Mouse (Mus musculus) liver, embryonic 16.5 days (tissue): ENCODE measurements around the gene Hus1. TPM values are rescaled to one million over a fixed set of nuclear protein-coding genes. Genes with fewer than 3 reads are reported as not detected.

Experiments used
- ATAC-seq: fragments of 200-750 bp; cut with Nextera tagmentation; 2 replicates; pipeline ENCODE4 v1.8.0; 2017; ENCODE audit warnings: low read depth, mild to moderate bottlenecking, moderate number of reproducible peaks, moderate library complexity
- H3K27ac ChIP-seq: fragments of 300-500 bp; sonication (generic); 2 replicates; pipeline ENCODE4 v1.5.1; 2014; ENCODE audit warnings: mild to moderate bottlenecking, low read length
- H3K27me3 ChIP-seq: fragments of 300-500 bp; sonication (generic); 2 replicates; pipeline ENCODE4 v1.6.1; 2014; ENCODE audit warnings: low read depth, low read length, mixed read lengths; ENCODE audit not compliant: control insufficient read depth, insufficient read depth
- H3K36me3 ChIP-seq: fragments of 300-500 bp; sonication (generic); 2 replicates; pipeline ENCODE4 v1.6.1; 2014; ENCODE audit warnings: mild to moderate bottlenecking; ENCODE audit not compliant: control insufficient read depth, insufficient read depth
- H3K4me1 ChIP-seq: fragments of 300-500 bp; sonication (generic); 2 replicates; pipeline ENCODE4 v1.6.1; 2014; ENCODE audit warnings: low read depth, low read length, mixed read lengths; ENCODE audit not compliant: control insufficient read depth
- H3K4me2 ChIP-seq: fragments of 300-500 bp; sonication (generic); 2 replicates; pipeline ENCODE4 v1.6.1; 2014; ENCODE audit warnings: low read depth, low read length, mixed read lengths
- H3K4me3 ChIP-seq: fragments of 300-500 bp; sonication (generic); 2 replicates; pipeline ENCODE4 v1.5.1; 2014; ENCODE audit warnings: low read depth, mild to moderate bottlenecking, low read length
- H3K9ac ChIP-seq: fragments of 300-500 bp; sonication (generic); 2 replicates; pipeline ENCODE4 v1.6.1; 2014; ENCODE audit warnings: low read depth, low read length
- H3K9me3 ChIP-seq: fragments of 300-500 bp; sonication (generic); replicated peaks from 2 replicates; pipeline ENCODE4 v1.6.1; 2016; ENCODE audit warnings: low read length; ENCODE audit not compliant: control insufficient read depth
- WGBS: fragments of 180-500 bp; shearing (Covaris S2); extraction: QIAGEN DNeasy Blood & Tissue Kit; methylation state at CpG from one replicate; pipeline ENCODE4 v1.1.7; 2014; ENCODE audit not compliant: insufficient replicate concordance; 5-methylcytosine and 5-hydroxymethylcytosine counted together
- polyA plus RNA-seq: library from polyadenylated mRNA; unstranded; fragments of >200 nt; fragmentation: Nextera tagmentation; extraction: Ambion mirVana; gene quantifications from 2 replicates; pipeline ENCODE4 v1.2.1, GENCODE M21; 2015

Gene Hus1
- polyA plus RNA-seq, 1 experiment from 2014 or later, result 6.6 TPM

GRCm38 (mm10) chr11:9047044-9047443 lies 36.1 kb upstream of the Hus1 start:
- Histone ChIP-seq H3K27ac (no peak overlapping the region), H3K9ac (no peak overlapping the region), H3K4me3 (no peak overlapping the region), H3K9me3 (no peaks in the 10 kb centered on the region), H3K4me1 (no peaks in the 10 kb centered on the region; the same call in 1 of the 2 replicates), H3K4me2 (no peak overlapping the region), H3K27me3 (no peaks in the 10 kb centered on the region; the same call in 1 of the 2 replicates), H3K36me3 (no peaks in the 10 kb centered on the region)
- WGBS, result 59% methylated on average over 5 of the region's 5 CpGs
- ATAC-seq, result no peak

DNA sequence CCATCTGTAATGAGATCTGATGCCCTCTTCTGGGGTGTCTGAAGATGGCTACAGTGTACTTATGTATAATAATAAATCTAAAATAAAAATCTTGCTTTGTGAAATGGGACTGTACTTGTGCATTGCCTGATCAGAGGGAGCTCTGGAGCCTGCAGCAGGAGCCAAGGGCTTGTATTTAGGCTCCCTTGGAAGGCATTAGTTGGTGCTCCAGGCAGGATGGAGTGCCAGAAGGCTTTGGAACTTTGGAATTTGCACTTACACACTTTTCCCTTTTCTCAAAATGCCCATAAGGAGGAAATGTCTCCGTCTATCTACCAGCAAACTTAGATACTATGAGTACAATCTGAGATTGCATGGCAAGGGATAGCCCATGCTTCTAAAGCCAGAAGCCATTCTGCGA lies 35.6 kb upstream of the Hus1 start:
- 69% methylated on average over 2 of the region's 2 CpGs for WGBS
- H3K27ac ChIP-seq, result no peak overlapping the region
- no peak for ATAC-seq
- H3K4me2 ChIP-seq, result no peak overlapping the region
- no peak overlapping the region for H3K4me3 ChIP-seq
- H3K27me3 ChIP-seq, result no peaks in the 10 kb centered on the region; the same call in 1 of the 2 replicates
- no peaks in the 10 kb centered on the region; the same call in 1 of the 2 replicates for H3K4me1 ChIP-seq
- H3K9ac ChIP-seq, result no peak overlapping the region
- H3K9me3 ChIP-seq, result no peaks in the 10 kb centered on the region
- no peaks in the 10 kb centered on the region for H3K36me3 ChIP-seq

DNA sequence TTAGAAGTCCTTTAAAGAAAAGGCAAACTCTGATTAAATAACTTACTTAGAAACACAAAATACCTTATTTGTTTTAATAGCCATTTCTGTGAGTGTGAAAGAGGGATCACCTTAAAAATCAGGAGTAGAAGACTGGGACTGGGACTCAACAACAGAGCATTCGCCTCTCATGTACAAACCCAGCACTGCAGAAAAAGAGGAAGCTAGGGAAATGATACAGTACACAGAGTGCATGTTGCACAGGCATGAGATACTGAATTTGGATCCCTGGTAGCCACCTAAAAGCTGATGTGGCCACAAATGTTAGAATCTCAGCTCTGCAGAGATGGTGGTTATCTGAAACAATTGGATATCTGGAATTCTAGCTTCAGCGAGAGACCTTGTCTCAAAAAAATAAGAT lies 20.5 kb upstream of the Hus1 start:
- H3K4me1 ChIP-seq, result no peaks in the 10 kb centered on the region
- WGBS, result 41% methylated on average over 2 of the region's 2 CpGs
- H3K27ac ChIP-seq, result no peak overlapping the region
- no peak overlapping the region for H3K4me2 ChIP-seq
- no peak overlapping the region for H3K9ac ChIP-seq
- H3K9me3 ChIP-seq, result no peaks in the 10 kb centered on the region
- H3K27me3 ChIP-seq, result no peaks in the 10 kb centered on the region
- no peak for ATAC-seq
- no peaks in the 10 kb centered on the region for H3K36me3 ChIP-seq
- H3K4me3 ChIP-seq, result no peak overlapping the region

- Histone ChIP-seq H3K4me2 (no peak overlapping the region), H3K4me3 (no peak overlapping the region), H3K27ac (no peak overlapping the region), H3K9me3 (no peaks in the 10 kb centered on the region), H3K36me3 (no peaks in the 10 kb centered on the region), H3K27me3 (no peaks in the 10 kb centered on the region), H3K9ac (no peak overlapping the region), H3K4me1 (no peaks in the 10 kb centered on the region)
- no peak for ATAC-seq
- WGBS, result 64% methylated on average over 3 of the region's 3 CpGs
Observed at GRCm38 (mm10) chr11:9025211-9025610, 14.2 kb upstream of the Hus1 start.

DNA sequence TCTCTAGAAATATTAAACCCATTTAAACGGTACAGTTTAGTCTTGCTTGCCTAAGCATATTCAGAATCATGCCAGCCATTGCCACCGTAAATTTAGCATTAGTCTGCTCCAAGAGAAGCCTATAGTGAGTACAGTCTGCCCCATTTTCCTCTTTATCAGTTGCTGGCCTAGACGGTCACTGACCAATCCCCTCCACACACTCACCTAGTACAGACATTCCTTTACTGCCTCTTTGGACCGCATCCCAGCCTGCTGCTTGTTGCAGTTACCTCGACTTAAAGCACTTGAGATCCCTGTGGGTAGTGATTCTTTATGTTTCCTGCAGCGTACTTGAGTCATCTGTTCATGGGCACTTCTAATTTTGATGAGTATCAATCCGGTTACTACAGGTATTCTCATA lies 13.8 kb upstream of the Hus1 start:
- Histone ChIP-seq H3K9me3 (no peaks in the 10 kb centered on the region), H3K27me3 (no peaks in the 10 kb centered on the region), H3K4me1 (no peaks in the 10 kb centered on the region), H3K4me3 (no peak overlapping the region), H3K36me3 (no peaks in the 10 kb centered on the region), H3K9ac (no peak overlapping the region), H3K27ac (no peak overlapping the region), H3K4me2 (no peak overlapping the region)
- 62% methylated on average over 7 of the region's 7 CpGs for WGBS
- no peak for ATAC-seq

- ATAC-seq, result no peak
- Histone ChIP-seq H3K4me1 (no peaks in the 10 kb centered on the region), H3K27me3 (no peaks in the 10 kb centered on the region), H3K36me3 (no peaks in the 10 kb centered on the region), H3K4me2 (no peak overlapping the region), H3K9ac (no peak overlapping the region), H3K27ac (no peak overlapping the region), H3K9me3 (no peaks in the 10 kb centered on the region), H3K4me3 (no peak overlapping the region)
- WGBS, result 73% methylated on average over 5 of the region's 5 CpGs
Observed at GRCm38 (mm10) chr11:9020207-9020606, 9.2 kb upstream of the Hus1 start.

DNA sequence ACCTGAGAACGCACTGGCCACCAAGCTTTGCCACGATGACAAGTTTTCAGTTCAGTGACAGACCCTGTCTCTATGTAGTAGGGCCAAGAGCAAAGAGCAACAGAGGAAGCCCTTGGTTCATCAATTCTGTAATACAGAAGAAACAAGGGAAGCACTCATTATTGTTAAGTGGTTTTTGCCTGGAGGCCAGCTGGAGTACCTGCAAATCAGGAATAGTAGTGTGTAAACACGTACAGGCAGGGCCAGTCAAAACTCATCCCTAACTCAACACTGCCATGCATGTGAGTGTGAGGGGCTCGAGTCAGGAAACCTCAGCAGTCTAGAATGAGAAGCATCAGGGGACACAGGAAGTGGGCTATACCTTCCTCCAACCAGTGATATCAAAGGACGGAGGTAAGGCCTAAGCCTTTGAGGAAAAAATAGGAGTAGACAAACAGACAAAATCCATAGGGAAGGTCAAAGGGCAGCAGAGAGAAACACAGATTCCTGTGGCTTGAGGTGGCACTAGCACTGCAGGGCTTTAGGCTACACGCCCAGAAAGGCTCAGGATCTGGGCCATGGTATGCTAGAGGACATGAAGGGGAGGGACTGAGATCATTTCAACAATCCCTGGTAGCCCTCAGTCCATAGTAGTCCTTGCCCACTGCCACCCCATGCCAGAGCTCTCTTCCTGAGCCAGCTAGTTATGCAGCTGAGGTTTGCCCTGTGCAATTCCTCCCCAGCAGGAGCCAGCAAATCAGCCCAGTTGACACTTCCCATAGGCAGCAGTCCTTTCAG lies 7.7 kb upstream of the Hus1 start:
- no peak for ATAC-seq

GRCm38 (mm10) chr11:9014740-9015139 lies 3.7 kb upstream of the Hus1 start:
- no peaks in the 10 kb centered on the region for H3K36me3 ChIP-seq
- no peak for ATAC-seq
- no peak overlapping the region for H3K9ac ChIP-seq
- WGBS, result 68% methylated on average over 3 of the region's 3 CpGs
- H3K4me1 ChIP-seq, result peaks cover 6% of the 10 kb centered on the region
- no peak overlapping the region for H3K4me3 ChIP-seq
- no peaks in the 10 kb centered on the region for H3K9me3 ChIP-seq
- H3K4me2 ChIP-seq, result no peak overlapping the region
- no peaks in the 10 kb centered on the region for H3K27me3 ChIP-seq
- no peak overlapping the region for H3K27ac ChIP-seq

More for the DNA sequence above, 7.7 kb upstream of the Hus1 start:
- no peak overlapping the region for H3K4me3 ChIP-seq
- H3K4me1 ChIP-seq, result no peaks in the 10 kb centered on the region
- H3K27ac ChIP-seq, result no peak overlapping the region
- no peaks in the 10 kb centered on the region for H3K36me3 ChIP-seq
- H3K27me3 ChIP-seq, result no peaks in the 10 kb centered on the region
- WGBS, result 48% methylated on average over 6 of the region's 6 CpGs
- no peak overlapping the region for H3K4me2 ChIP-seq
- H3K9me3 ChIP-seq, result no peaks in the 10 kb centered on the region
- no peak overlapping the region for H3K9ac ChIP-seq

GRCm38 (mm10) chr11:9011348-9011747 lies 357 bp upstream of the Hus1 start:
- H3K9me3 ChIP-seq, result no peaks in the 10 kb centered on the region
- H3K36me3 ChIP-seq, result peaks cover 7% of the 10 kb centered on the region
- peak overlapping the region; percentile 86; the same call in 1 of the 2 replicates for H3K27ac ChIP-seq
- peak; percentile 10; the same call in 1 of the 2 replicates for ATAC-seq
- peak overlapping the region; percentile 89 for H3K4me3 ChIP-seq
- H3K9ac ChIP-seq, result peak overlapping the region; percentile 86
- peak overlapping the region; percentile 88 for H3K4me2 ChIP-seq
- peaks cover 9% of the 10 kb centered on the region for H3K4me1 ChIP-seq
- 3% methylated on average over 3 of the region's 3 CpGs for WGBS
- H3K27me3 ChIP-seq, result no peaks in the 10 kb centered on the region
